Mouse (Mus musculus): ENCODE data around the gene Cenpv. TPM values are rescaled to one million over a fixed set of nuclear protein-coding genes. Genes with fewer than 3 reads are reported as not detected.

Gene Cenpv
- polyA plus RNA-seq, 1 experiment: 11.1 TPM

DNA sequence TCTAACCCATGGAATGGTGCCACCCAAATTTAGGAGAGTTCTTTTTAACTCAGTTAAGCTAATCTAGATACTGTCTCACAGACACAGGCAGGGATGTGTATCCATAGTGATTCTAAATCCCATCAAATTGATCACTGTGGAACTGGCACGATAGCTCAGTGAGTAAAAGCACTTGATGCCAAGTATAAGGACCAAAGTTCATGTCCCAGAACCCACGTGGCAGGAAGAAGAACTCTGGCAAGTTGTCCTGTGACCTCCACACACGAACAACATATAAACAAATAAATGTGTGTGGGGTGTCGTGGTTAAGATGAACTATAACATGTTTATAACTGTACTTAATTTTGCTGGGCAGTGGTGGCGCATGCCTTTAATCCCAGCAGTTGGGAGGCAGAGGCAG lies 59.5 kb downstream of the Cenpv start:
- TF ChIP-seq MYOD1 (IDR thresholded peaks at IDR 0.05; ENCODE audit: control insufficient read depth in 1 of 3, insufficient read length in 2 of 3, low read depth in 2 of 3) (no peak), REST (IDR thresholded peaks at IDR 0.05; ENCODE audit: insufficient read depth, insufficient read length) (no peak), SRF (IDR thresholded peaks at IDR 0.05; ENCODE audit: control insufficient read depth, insufficient read length, low read depth) (no peak), MYOG (IDR thresholded peaks at IDR 0.05; ENCODE audit: control insufficient read depth in 1 of 3, insufficient read depth in 1 of 3, insufficient read length in 2 of 3, low read depth in 2 of 3) (no peak), CEBPB (IDR thresholded peaks at IDR 0.05; ENCODE audit: insufficient read depth, poor library complexity, severe bottlenecking) (no peak), POLR2AphosphoS2 (IDR thresholded peaks at IDR 0.05; ENCODE audit: insufficient read length, low read depth) (no peak), E2F4 (IDR thresholded peaks at IDR 0.05; ENCODE audit: insufficient read depth) (no peak), TCF12 (IDR thresholded peaks at IDR 0.05; ENCODE audit: insufficient read depth, poor library complexity, severe bottlenecking) (no peak), USF1 (IDR thresholded peaks at IDR 0.05; ENCODE audit: low read depth) (no peak), POLR2A (IDR thresholded peaks at IDR 0.05; ENCODE audit: insufficient read length, low read depth) (no peak), MAX (IDR thresholded peaks at IDR 0.05; ENCODE audit: low read depth) (no peak), TCF3 (IDR thresholded peaks at IDR 0.05; ENCODE audit: insufficient read length, low read depth) (no peak)
- Histone ChIP-seq H3K4me3 (no peak overlapping the region), H3K27me3 (ENCODE audit: control insufficient read depth, insufficient read depth, insufficient read length) (no peaks in the 10 kb centered on the region), H3K4me2 (ENCODE audit: low read depth) (no peak overlapping the region), H3ac (ENCODE audit: control insufficient read depth, insufficient read length) (no peak overlapping the region), H3K79me2 (ENCODE audit: control insufficient read depth, insufficient read depth) (no peaks in the 10 kb centered on the region), H3K36me3 (ENCODE audit: control insufficient read depth, insufficient read depth) (no peaks in the 10 kb centered on the region)

DNA sequence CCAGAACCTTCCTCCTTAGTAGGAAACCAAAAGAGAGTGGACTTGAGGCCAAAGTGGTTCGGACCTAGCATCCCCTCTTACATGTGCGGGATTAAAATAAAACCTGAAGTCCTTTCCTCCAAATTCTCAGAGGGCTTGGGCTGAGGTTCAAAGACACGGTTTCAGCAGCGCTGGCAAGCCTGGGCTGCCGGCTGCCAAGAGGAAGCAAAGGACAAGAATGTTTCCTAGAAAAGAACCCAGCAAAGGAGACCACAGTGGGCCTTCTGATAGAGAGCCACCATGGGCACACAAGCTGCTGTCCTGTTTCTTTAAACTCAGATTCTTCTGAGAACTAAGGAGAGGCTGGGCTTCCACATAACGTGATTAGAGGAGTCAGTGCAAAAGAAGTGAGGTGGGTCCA lies 60.1 kb downstream of the Cenpv start:
- no peak overlapping the region for H3K4me3 ChIP-seq
- no peaks in the 10 kb centered on the region for H3K36me3 ChIP-seq (ENCODE audit: control insufficient read depth, insufficient read depth)
- H3K79me2 ChIP-seq (ENCODE audit: control insufficient read depth, insufficient read depth): no peaks in the 10 kb centered on the region
- no peak for TF ChIP-seq POLR2A (IDR thresholded peaks at IDR 0.05; ENCODE audit: insufficient read length, low read depth)
- TF ChIP-seq POLR2AphosphoS2 (IDR thresholded peaks at IDR 0.05; ENCODE audit: insufficient read length, low read depth): no peak
- no peak for TF ChIP-seq TCF12 (IDR thresholded peaks at IDR 0.05; ENCODE audit: insufficient read depth, poor library complexity, severe bottlenecking)
- TF ChIP-seq MYOD1 (IDR thresholded peaks at IDR 0.05; ENCODE audit: control insufficient read depth in 1 of 3, insufficient read length in 2 of 3, low read depth in 2 of 3): no peak
- TF ChIP-seq TCF3 (IDR thresholded peaks at IDR 0.05; ENCODE audit: insufficient read length, low read depth): no peak
- TF ChIP-seq SRF (IDR thresholded peaks at IDR 0.05; ENCODE audit: control insufficient read depth, insufficient read length, low read depth): no peak
- no peak for TF ChIP-seq CEBPB (IDR thresholded peaks at IDR 0.05; ENCODE audit: insufficient read depth, poor library complexity, severe bottlenecking)
- no peak for TF ChIP-seq E2F4 (IDR thresholded peaks at IDR 0.05; ENCODE audit: insufficient read depth)
- no peak for TF ChIP-seq USF1 (IDR thresholded peaks at IDR 0.05; ENCODE audit: low read depth)
- TF ChIP-seq MYOG (IDR thresholded peaks at IDR 0.05; ENCODE audit: control insufficient read depth in 1 of 3, insufficient read depth in 1 of 3, insufficient read length in 2 of 3, low read depth in 2 of 3): no peak
- no peak for TF ChIP-seq REST (IDR thresholded peaks at IDR 0.05; ENCODE audit: insufficient read depth, insufficient read length)
- no peak for TF ChIP-seq MAX (IDR thresholded peaks at IDR 0.05; ENCODE audit: low read depth)
- no peak overlapping the region for H3ac ChIP-seq (ENCODE audit: control insufficient read depth, insufficient read length)
- H3K4me2 ChIP-seq (ENCODE audit: low read depth): no peak overlapping the region
- H3K27me3 ChIP-seq (ENCODE audit: control insufficient read depth, insufficient read depth, insufficient read length): no peaks in the 10 kb centered on the region

DNA sequence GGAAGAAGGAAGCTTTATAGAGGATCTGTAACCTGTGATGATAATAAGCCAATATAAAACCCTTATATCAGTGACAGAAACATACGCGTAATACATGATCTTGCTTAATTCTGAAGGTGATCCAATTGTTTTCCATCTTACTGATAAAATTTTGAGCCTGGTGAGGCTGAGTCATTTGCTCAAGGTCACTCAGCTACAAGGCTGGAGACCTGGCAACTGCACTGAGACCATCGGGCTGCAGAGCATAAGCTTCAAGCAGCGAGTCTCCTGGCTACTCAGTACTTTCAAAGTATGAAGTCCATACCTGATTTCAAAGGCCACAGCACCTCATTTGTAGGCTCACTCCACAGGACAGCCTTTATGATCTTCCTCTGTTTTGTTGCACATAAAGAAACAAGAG lies 62.9 kb downstream of the Cenpv start:
- TF ChIP-seq POLR2A (IDR thresholded peaks at IDR 0.05; ENCODE audit: insufficient read length, low read depth): no peak
- no peak for TF ChIP-seq TCF3 (IDR thresholded peaks at IDR 0.05; ENCODE audit: insufficient read length, low read depth)
- no peak for TF ChIP-seq USF1 (IDR thresholded peaks at IDR 0.05; ENCODE audit: low read depth)
- TF ChIP-seq SRF (IDR thresholded peaks at IDR 0.05; ENCODE audit: control insufficient read depth, insufficient read length, low read depth): no peak
- TF ChIP-seq REST (IDR thresholded peaks at IDR 0.05; ENCODE audit: insufficient read depth, insufficient read length): no peak
- TF ChIP-seq TCF12 (IDR thresholded peaks at IDR 0.05; ENCODE audit: insufficient read depth, poor library complexity, severe bottlenecking): no peak
- no peak for TF ChIP-seq CEBPB (IDR thresholded peaks at IDR 0.05; ENCODE audit: insufficient read depth, poor library complexity, severe bottlenecking)
- no peak for TF ChIP-seq MYOD1 (IDR thresholded peaks at IDR 0.05; ENCODE audit: control insufficient read depth in 1 of 3, insufficient read length in 2 of 3, low read depth in 2 of 3)
- TF ChIP-seq MAX (IDR thresholded peaks at IDR 0.05; ENCODE audit: low read depth): no peak
- no peak for TF ChIP-seq E2F4 (IDR thresholded peaks at IDR 0.05; ENCODE audit: insufficient read depth)
- TF ChIP-seq POLR2AphosphoS2 (IDR thresholded peaks at IDR 0.05; ENCODE audit: insufficient read length, low read depth): no peak
- Histone ChIP-seq H3K4me3 (no peak overlapping the region), H3K79me2 (ENCODE audit: control insufficient read depth, insufficient read depth) (no peaks in the 10 kb centered on the region)

More for the DNA sequence above, 62.9 kb downstream of the Cenpv start:
- Histone ChIP-seq H3K4me2 (ENCODE audit: low read depth) (no peak overlapping the region), H3K27me3 (ENCODE audit: control insufficient read depth, insufficient read depth, insufficient read length) (no peaks in the 10 kb centered on the region), H3ac (ENCODE audit: control insufficient read depth, insufficient read length) (no peak overlapping the region), H3K36me3 (ENCODE audit: control insufficient read depth, insufficient read depth) (no peaks in the 10 kb centered on the region)

Other genes with a start within 250 kb of the Cenpv start
- 3.7 TPM for gene Pigl, start 80.8 kb downstream of the Cenpv start, polyA plus RNA-seq (2012; fragmentation: generic; extraction: Trizol)
- gene Ncor1, start 80.7 kb downstream of the Cenpv start, polyA plus RNA-seq (2012; fragmentation: generic; extraction: Trizol): 41.0 TPM
- gene Ubb, start 11.9 kb upstream of the Cenpv start, polyA plus RNA-seq (2012; fragmentation: generic; extraction: Trizol): 2,028 TPM
- 5.4 TPM for gene Trpv2, start 35.2 kb upstream of the Cenpv start, polyA plus RNA-seq (2012; fragmentation: generic; extraction: Trizol)
- 19.5 TPM for gene Lrrc75a, start 109.3 kb upstream of the Cenpv start, polyA plus RNA-seq (2012; fragmentation: generic; extraction: Trizol)
- 29.2 TPM for gene Mmgt2, start 109.4 kb upstream of the Cenpv start, polyA plus RNA-seq (2012; fragmentation: generic; extraction: Trizol)
- 0.90 TPM for gene Zfp287, start 192.6 kb upstream of the Cenpv start, polyA plus RNA-seq (2012; fragmentation: generic; extraction: Trizol)
- gene Gm10428, start 213.8 kb upstream of the Cenpv start, polyA plus RNA-seq (2012; fragmentation: generic; extraction: Trizol): not detected